In genomic region chr2:24421211-24421863, GRCm38 (mm10) we compare ENCODE assay signal across 26 mouse cellular contexts. TPM values are rescaled to one million over a fixed set of nuclear protein-coding genes. Genes with fewer than 3 reads are reported as not detected.
DNase-seq lines count a peak whose midpoint lies in the region; ATAC-seq and TF ChIP-seq lines count a peak whose summit lies in the region.
"Had no signal": no experiment of that assay in that cellular context is flagged by ENCODE, and none has a peak within 500 bp of the region (broad histone marks: within the 10 kb centered on the region; RNA-seq: fewer than 3 reads in every experiment).

No protein-coding gene starts in this region.

- H3K9ac ChIP-seq in intestine, embryonic 16.5 days (ENCODE audit: low read depth, low read length): no peak overlapping the region
- no peak overlapping the region for H3K9ac ChIP-seq in kidney, postnatal 0 days (ENCODE audit: low read depth, low read length)
- H3K9ac ChIP-seq: embryonic facial prominence, embryonic 15.5 days; lung, embryonic 14.5 days; neural tube, embryonic 13.5 days; stomach, embryonic 15.5 days had no signal

- H3K4me1 ChIP-seq in intestine, embryonic 16.5 days (ENCODE audit: control insufficient read depth, insufficient read depth, low read length): peaks cover 21% of the 10 kb centered on the region
- peaks cover 46% of the 10 kb centered on the region for H3K4me1 ChIP-seq in kidney, adult 2 months (ENCODE audit: control insufficient read depth, insufficient read depth, low read length)
- peaks cover 26% of the 10 kb centered on the region for H3K4me1 ChIP-seq in kidney, postnatal 0 days (replicated peaks; ENCODE audit: insufficient read depth, low read length)
- H3K4me1 ChIP-seq in small intestine, adult 2 months (ENCODE audit: control insufficient read depth, insufficient read depth, insufficient read length, low read length): peaks cover 27% of the 10 kb centered on the region

- peak; percentile 78 for ATAC-seq in intestine, embryonic 16.5 days
- ATAC-seq in kidney, postnatal 0 days (replicated peaks; ENCODE audit: low FRiP score, low read depth): peak; percentile 55
- ATAC-seq: activated CD4-positive, CD25-positive, alpha-beta regulatory T cell, adult 4 months; forebrain, embryonic 14.5 days; hindbrain, embryonic 16.5 days had no signal

- TF ChIP-seq CTCF in kidney, adult 2 months (conservative IDR thresholded peaks at IDR 0.05; ENCODE audit: insufficient read depth, insufficient read length, low read depth, low read length): no peak
- TF ChIP-seq CTCF in kidney, postnatal 0 days (IDR thresholded peaks at IDR 0.05; ENCODE audit: low read depth): no peak
- TF ChIP-seq CTCF in small intestine, adult 2 months (IDR thresholded peaks at IDR 0.05; ENCODE audit: extremely low read depth, insufficient read length, insufficient replicate concordance, low read depth, low read length): no peak

- no peak for TF ChIP-seq POLR2A in kidney, adult 2 months (IDR thresholded peaks at IDR 0.05; ENCODE audit: low read depth, low read length)
- TF ChIP-seq POLR2A in small intestine, adult 2 months (IDR thresholded peaks at IDR 0.05; ENCODE audit: low read depth, low read length): no peak

- H3K4me3 ChIP-seq in intestine, embryonic 16.5 days (ENCODE audit: low read length): no peak overlapping the region
- H3K4me3 ChIP-seq in kidney, adult 2 months (ENCODE audit: insufficient read depth, low read depth, low read length): no peak overlapping the region
- no peak overlapping the region for H3K4me3 ChIP-seq in kidney, postnatal 0 days (replicated peaks; ENCODE audit: low read depth, low read length)
- no peak overlapping the region for H3K4me3 ChIP-seq in small intestine, adult 2 months (ENCODE audit: low read depth, low read length)
- H3K4me3 ChIP-seq: embryonic facial prominence, embryonic 15.5 days; heart, embryonic 10.5 days; hindbrain, embryonic 10.5 days; limb, embryonic 10.5 days; neural tube, embryonic 13.5 days; stomach, embryonic 15.5 days had no signal

- peak; percentile 91 for DNase-seq in kidney, adult 2 months
- DNase-seq in kidney, postnatal 0 days (ENCODE audit: low spot score): peak; percentile 34
- DNase-seq in thymus, postnatal 14 days: no peak
- no peak for DNase-seq in urinary bladder, postnatal 36 days (ENCODE audit: low spot score in 2 of 2)
- DNase-seq in cerebellum, adult 9-10 months: no peak
- DNase-seq: adrenal gland, adult 8-10 months; cerebellum, adult 2 months; cerebellum, postnatal 36 days; liver; lung, embryonic 14.5 days; midbrain, embryonic 14.5 days; right cerebral cortex, postnatal 4 days; thymus, postnatal 36 days had no signal

- H3K4me2 ChIP-seq in intestine, embryonic 16.5 days (ENCODE audit: low read depth, low read length): peak overlapping the region; percentile 18; the same call in 1 of the 2 replicates
- no peak overlapping the region for H3K4me2 ChIP-seq in kidney, postnatal 0 days (ENCODE audit: low read length)
- H3K4me2 ChIP-seq: embryonic facial prominence, embryonic 15.5 days; lung, embryonic 14.5 days; neural tube, embryonic 13.5 days; stomach, embryonic 15.5 days had no signal

- WGBS in intestine, embryonic 16.5 days: 76% methylated on average over 6 of the region's 6 CpGs
- 42% methylated on average over 6 of the region's 6 CpGs for WGBS in kidney, adult 2 months
- WGBS in kidney, postnatal 0 days: 68% methylated on average over 6 of the region's 6 CpGs
- 51% methylated on average over 6 of the region's 6 CpGs for WGBS in small intestine, adult 2 months

- H3K27me3 ChIP-seq in intestine, embryonic 16.5 days (replicated peaks; ENCODE audit: control insufficient read depth, insufficient read depth, low read length): no peaks in the 10 kb centered on the region
- no peaks in the 10 kb centered on the region for H3K27me3 ChIP-seq in kidney, adult 2 months (replicated peaks; ENCODE audit: control insufficient read depth, insufficient read depth, low read length)
- no peaks in the 10 kb centered on the region for H3K27me3 ChIP-seq in kidney, postnatal 0 days (ENCODE audit: insufficient read depth, low read length)
- H3K27me3 ChIP-seq in small intestine, adult 2 months (ENCODE audit: control insufficient read depth, insufficient read depth, low read length): no peaks in the 10 kb centered on the region
- H3K27me3 ChIP-seq: embryonic facial prominence, embryonic 15.5 days; neural tube, embryonic 13.5 days; stomach, embryonic 15.5 days had no signal

- peak overlapping the region; percentile 75 for H3K27ac ChIP-seq in intestine, embryonic 16.5 days (ENCODE audit: low read length)
- peak overlapping the region; percentile 91 for H3K27ac ChIP-seq in kidney, adult 2 months (ENCODE audit: insufficient read depth, low read depth, low read length)
- H3K27ac ChIP-seq in kidney, postnatal 0 days: peak overlapping the region; percentile 65
- H3K27ac ChIP-seq in small intestine, adult 2 months (ENCODE audit: insufficient read depth, low read depth, low read length): peak overlapping the region; percentile 98
- H3K27ac ChIP-seq: embryonic facial prominence, embryonic 15.5 days; heart, embryonic 10.5 days; hindbrain, embryonic 10.5 days; limb, embryonic 10.5 days; neural tube, embryonic 13.5 days; stomach, embryonic 15.5 days had no signal

- peaks cover 3% of the 10 kb centered on the region; the same call in 1 of the 2 replicates for H3K9me3 ChIP-seq in intestine, embryonic 16.5 days (ENCODE audit: control insufficient read depth, low read length)
- no peaks in the 10 kb centered on the region for H3K9me3 ChIP-seq in kidney, postnatal 0 days (replicated peaks; ENCODE audit: low read length)
- H3K9me3 ChIP-seq: embryonic facial prominence, embryonic 15.5 days; heart, embryonic 10.5 days; hindbrain, embryonic 10.5 days; limb, embryonic 10.5 days; neural tube, embryonic 13.5 days; stomach, embryonic 15.5 days had no signal

- no peaks in the 10 kb centered on the region for H3K36me3 ChIP-seq in intestine, embryonic 16.5 days (ENCODE audit: control insufficient read depth, insufficient read depth, low read length)
- H3K36me3 ChIP-seq in kidney, adult 2 months (ENCODE audit: control insufficient read depth, insufficient read depth, low read length): peaks cover 7% of the 10 kb centered on the region
- H3K36me3 ChIP-seq in kidney, postnatal 0 days (ENCODE audit: insufficient read depth, low read length): no peaks in the 10 kb centered on the region
- H3K36me3 ChIP-seq in small intestine, adult 2 months (ENCODE audit: control insufficient read depth, insufficient read depth, low read length): peaks cover 2% of the 10 kb centered on the region; the same call in 1 of the 2 replicates
- H3K36me3 ChIP-seq: embryonic facial prominence, embryonic 15.5 days; heart, embryonic 10.5 days; limb, embryonic 10.5 days; stomach, embryonic 15.5 days had no signal

RNA-seq across cellular contexts. Expression of gene Psd4, which starts 54.0 kb away (rescaled TPM):
- 6.1 and 7.2 TPM in 2 replicates for polyA plus RNA-seq in intestine, embryonic 16.5 days (2015; fragmentation: Nextera tagmentation; extraction: Ambion mirVana)
- polyA plus RNA-seq in kidney, adult 2 months (2012; rRNA removed): 1.1 and 3.6 TPM in 2 replicates
- polyA plus RNA-seq in kidney, postnatal 0 days (2015; fragmentation: Nextera tagmentation; extraction: Ambion mirVana): 2.2 and 2.3 TPM in 2 replicates
- polyA plus RNA-seq in small intestine, adult 2 months (2012; rRNA removed): 10.6 and 14.0 TPM in 2 replicates

RNA-seq across cellular contexts. Expression of gene Pax8, which starts 54.1 kb away (rescaled TPM):
- 0.92 and 0.99 TPM in 2 replicates for polyA plus RNA-seq in intestine, embryonic 16.5 days (2015; fragmentation: Nextera tagmentation; extraction: Ambion mirVana)
- polyA plus RNA-seq in kidney, adult 2 months (2012; rRNA removed): 74.3 and 77.6 TPM in 2 replicates
- 116 and 120 TPM in 2 replicates for polyA plus RNA-seq in kidney, postnatal 0 days (2015; fragmentation: Nextera tagmentation; extraction: Ambion mirVana)
- polyA plus RNA-seq in small intestine, adult 2 months (2012; rRNA removed): 2.4 and 10.4 TPM in 2 replicates
- polyA plus RNA-seq: activated CD4-positive, CD25-positive, alpha-beta regulatory T cell, adult 4 months; C2C12; forebrain, embryonic 14.5 days; heart, postnatal 0 days; lung, embryonic 14.5 days had no signal

Comparison
In these comparisons a context has a peak if more than half of its experiments do, and no peak if none do; other contexts are left out.
1. DNase-seq: peak in kidney, adult 2 months (single experiment) and kidney, postnatal 0 days (single experiment); none in thymus, postnatal 14 days (single experiment), urinary bladder, postnatal 36 days (0 of 2) and cerebellum, adult 9-10 months (single experiment).
2. Peak in every context shown above with its lines, with median percentiles within 50 percentile points of each other: H3K27ac ChIP-seq.